Mouse (Mus musculus) right cerebral cortex, adult 18-20 months (tissue): Measurements from ENCODE around the gene Map3k1.

ENCODE experiments used
- DNase-seq: peaks from one replicate; pipeline ENCODE4 v3.0.0; 2022; ENCODE audit warnings: mixed read lengths

Gene Map3k1

DNA sequence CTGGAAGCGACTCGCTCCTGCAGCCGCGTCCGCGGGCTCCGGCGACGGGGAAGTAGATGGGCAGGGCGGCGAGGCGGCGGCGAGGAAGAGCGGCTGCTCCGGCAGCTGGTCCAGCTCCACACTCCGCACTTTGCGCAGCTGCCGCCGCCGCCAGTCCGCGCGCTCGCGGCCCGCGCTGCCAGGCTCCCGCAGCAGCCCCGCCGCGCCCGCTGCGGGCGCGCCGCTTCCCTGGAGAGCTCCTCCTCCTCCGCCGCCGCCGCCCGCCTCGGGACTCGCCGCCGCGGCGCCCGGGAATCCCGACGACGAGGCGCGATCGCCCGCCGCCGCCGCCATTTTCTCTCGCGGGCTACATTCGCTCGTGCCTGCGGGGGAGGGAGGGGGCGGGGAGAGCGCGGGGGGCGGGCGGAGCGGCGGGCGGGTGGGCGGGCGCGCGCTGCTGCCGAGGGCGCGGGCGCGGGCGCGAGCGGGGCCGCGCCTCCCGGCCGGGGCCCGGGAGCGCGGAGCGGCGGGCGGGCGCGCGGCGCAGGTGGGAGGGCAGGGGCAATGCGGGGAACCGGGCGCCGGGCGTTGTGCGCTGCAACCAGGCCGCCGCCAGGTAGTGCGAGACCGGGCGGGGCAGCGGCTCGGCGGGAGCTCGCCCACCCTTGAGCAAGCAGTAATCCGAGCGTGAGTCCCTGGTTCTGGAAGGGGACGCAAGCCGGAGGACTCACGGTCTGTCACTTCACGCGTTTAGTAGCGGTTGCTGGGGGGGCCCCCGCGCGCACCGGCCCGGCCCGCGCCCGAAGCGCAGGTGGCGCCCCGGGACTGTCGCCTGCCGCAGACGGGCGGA is at the start of gene Map3k1:
Gene Map3k1 (minus strand): TSS at position 357 of the 829 bp plus-strand sequence.
- DNase-seq, result peak; percentile 80

DNA sequence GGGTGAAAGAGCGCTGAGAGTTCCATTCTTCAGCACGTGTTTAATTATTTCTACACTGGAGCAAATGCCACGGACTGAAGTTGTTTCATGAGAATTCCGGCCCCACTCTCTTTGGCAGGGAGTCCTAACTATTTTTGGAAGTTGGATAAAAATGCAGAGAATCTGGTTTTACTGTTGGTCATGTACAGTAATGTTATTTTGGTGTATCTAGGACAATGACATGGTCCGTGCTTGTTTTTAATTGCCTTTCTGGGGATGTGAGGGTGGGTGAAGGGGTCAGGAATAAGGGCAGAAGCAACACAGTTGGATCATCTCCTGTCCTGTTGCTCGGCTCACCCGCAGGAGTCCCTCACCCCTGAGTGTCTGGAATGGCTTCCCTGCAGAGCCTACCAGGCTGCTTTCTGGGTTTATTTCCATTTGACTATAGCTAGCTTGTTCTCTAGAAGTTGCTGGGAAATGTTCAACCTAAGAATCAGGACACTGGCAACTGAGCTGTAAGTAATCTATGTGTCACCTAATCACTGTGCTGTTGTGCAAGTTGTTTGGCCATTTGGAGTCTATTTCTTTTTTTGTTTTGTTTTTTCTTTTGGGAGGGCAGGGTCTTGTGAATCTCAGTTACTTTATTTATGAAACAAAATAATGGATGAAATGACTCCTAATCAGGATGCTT is 48.1 kb upstream of the Map3k1 start:
- no peak for DNase-seq

DNA sequence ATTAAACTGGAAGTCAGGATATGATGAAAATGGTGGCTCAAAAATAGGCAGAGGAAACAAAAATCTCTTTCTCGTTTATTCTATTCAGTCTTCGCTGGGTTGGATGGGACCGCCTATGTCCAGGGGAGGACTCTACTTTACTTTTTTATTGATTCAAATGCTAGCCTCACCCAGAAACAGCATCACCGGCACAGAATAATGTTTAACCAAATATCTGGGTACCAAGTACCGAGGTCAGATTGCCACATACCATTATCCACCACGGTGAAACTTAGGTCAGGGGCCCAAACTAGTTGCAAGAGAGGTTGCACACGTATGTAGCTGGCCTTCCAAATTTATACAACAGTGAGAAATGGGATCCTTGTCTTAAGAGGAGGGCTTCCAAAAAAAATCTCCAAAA is 47.4 kb upstream of the Map3k1 start:
- no peak for DNase-seq

DNA sequence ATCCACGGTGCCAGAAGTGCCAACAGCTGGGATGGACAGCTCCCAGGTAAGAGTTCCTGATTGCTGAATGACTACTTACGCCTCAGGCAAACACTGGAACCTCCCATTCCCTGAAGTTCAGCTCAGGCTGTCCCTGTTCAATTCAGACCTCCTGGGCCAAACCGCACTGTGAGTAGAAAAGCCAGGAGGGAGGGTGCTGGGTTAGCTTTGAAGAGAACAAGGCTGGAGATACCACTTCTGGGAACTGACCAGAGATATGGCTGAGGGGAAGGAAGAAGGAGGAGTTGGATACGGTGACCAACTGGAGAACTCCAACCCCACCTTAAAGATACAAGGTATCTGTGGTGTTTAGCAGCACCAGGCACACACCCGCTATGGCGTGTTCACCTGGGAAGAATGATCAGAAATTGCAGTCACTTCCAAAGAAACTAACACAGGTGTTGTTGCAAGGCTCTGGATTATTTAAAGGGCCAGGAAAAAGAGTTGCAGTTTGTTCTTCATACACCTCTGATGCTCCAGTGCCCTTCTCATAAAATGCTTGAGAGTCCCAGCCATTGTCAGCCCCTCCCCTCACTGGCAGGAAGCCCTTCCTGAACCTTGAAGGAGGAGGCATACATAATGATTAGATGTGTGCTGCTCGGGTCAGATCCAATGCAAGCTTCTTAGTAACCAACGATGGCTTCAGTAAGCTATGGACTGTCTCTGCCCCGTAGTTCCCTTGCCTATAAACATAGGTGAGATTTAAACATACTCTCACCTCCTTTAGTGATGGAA is 43.8 kb upstream of the Map3k1 start:
- no peak for DNase-seq

DNA sequence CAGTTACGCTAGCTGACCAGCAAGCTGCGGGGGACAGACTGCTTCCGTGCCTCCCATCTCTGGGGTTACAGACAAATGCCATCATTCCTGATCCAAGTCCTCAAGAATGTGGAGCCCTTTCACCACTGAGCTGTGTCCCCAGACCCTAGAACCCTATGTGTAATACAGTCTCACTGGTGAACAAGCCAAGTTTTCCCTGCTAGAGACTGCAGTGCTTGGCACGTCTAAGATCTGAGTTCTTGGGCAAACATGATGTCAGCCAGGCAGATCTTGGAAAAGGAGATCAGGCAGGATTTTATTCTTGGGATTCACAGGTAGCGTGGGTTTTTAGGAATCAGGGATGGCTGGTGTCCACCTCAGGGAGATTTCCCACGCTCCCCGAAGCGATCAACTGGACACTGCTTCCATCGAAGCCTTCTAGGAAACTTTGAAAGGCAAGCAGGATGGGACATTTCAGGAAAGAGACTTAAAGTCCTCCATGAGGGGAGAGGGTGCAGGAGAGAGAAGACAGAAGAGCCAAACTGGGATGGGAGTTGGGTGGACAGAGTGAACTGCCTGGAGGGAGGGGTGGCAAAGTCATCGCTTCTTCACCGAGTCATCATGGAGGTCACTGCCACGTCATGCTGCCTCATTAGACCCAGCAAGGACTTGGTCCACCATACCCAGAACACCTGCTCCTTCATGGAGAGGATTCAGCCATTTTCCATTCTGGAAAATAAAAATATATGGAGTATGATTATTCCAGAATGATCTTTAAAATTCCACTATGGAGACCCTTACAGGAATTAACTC is 41.4 kb upstream of the Map3k1 start:
- DNase-seq, result no peak

DNA sequence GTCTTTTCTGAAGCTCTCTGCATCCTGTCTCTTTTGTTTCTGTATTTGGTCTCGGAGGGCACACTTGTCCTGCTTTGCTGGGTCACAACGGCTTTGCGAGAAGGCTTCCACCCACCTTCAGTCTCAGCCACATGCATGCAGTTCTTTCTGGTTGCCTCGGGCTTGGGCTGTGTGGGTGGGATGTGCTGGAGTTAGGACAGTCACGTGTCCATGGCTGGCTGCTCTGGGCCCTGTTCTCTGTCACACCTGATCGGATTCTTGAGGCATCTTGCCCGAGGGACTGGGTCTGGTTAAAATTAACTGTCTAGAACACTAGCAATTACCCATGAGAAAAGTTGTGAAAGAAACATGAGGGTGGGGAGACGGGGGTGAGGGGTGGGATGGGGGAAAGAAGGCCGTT is 36.7 kb upstream of the Map3k1 start:
- DNase-seq, result no peak

DNA sequence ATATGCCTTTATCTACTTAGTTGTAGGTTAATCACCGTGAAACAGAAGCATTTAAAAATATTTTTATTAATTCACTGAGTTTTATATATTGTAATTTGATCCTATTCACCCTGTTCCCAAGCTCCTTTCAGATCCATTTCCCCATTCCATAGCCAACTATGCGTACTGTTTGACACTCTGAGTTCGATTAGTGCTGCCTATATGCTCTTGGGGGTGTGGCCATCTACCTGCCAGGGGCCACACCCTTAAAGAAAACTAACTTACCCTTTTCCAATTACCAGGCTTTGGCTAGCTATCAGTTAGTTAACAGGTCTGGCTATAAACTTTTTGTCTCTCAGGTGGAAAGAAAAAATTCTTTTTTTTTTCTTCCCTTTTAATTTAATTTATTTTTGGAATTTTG is 35.5 kb upstream of the Map3k1 start:
- no peak for DNase-seq

DNA sequence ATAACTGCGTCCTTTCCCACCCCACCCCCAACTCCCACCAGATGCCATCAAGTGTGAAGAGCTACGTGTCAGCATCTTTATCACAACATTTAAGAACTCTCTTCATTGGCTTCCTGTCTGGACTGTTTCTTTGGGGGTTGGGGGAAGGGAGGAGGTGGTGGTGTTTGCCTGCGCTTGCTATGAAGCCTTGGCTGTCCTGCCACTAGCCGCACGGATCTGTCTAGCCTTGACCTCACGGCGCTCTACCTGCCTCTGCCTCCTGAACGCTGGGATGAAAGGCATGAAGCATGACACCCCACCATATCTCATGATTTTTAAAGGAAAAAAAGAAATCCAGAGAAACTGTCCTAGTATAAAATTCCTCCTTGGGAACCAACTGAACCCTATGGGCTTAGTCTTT is 27.0 kb upstream of the Map3k1 start:
- DNase-seq, result no peak

DNA sequence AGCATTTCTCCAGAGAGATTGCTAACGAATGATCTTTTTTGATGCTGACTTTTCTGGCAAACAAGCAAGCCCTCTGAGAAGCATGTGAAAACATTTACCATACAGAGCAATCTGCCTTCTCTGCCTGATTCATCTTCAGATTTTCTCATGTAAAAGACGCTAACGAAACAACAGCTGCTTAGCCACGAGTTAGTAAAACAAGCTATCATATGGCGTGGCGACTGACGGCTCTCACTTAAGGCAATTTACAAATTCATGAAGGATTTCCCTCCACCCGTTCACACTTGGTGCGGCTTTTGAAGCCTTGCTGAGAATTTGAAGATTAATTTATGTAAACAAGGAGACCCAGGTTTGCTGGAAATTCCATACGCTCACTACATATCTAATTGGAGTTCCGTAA is 25.8 kb upstream of the Map3k1 start:
- DNase-seq, result no peak

DNA sequence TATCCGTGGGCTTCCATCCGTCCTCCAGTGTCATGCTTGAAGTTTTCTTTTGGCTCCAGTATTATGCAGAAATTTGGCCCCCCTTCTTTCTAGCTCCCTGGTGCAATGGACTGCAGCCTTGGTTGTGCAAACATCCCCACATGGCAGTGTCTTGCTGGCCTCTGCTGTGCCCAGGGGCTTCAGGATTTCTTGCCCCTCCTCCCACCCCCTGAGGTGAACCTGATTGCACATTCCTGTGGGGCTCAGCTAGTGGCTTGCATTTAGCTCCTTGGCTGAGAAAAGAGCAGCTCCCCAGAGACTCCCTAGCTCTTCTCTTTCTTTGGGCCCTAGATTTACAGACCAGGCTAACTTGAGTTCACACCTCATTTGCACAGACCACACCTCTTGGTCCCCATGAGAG is 20.7 kb upstream of the Map3k1 start:
- no peak for DNase-seq

DNA sequence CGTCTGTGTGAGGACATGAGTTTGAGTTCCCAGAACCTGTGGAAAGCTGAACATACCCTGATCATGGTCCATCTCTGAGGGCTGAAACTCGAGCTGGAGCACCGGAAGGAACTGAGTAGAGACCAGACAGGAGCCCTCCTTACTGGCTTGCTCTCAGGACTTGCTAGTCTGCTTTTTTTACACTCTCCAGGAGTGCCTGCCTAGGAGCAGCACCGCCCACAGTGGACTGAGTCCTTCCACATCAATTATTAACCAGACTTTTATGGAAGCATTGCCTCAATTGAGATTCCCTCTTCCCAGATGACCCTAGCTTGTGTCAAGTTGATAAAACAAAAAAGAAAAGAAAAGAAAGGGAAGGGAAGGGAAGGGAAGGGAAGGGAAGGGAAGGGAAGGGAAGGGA is 18.7 kb upstream of the Map3k1 start:
- DNase-seq, result no peak

DNA sequence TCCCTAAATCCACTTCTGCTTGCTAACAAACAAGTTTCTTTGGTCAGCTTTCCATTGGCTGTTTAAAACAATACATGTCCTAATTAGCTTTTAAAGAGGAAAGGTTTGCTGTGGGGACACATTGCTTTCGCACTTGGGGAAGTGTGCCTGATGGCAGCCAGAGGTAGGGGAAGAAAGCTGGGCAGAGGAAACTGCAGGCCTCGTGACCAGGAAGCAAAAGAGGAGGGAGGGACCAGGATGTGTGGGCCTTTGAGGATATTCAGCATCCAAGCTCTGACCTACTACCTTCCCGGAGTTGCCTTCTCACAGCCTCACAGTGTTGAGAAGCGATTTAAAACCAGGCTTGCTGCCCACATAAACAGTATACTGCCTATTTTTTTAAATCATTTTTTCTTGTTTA is 15.4 kb upstream of the Map3k1 start:
- DNase-seq, result no peak

DNA sequence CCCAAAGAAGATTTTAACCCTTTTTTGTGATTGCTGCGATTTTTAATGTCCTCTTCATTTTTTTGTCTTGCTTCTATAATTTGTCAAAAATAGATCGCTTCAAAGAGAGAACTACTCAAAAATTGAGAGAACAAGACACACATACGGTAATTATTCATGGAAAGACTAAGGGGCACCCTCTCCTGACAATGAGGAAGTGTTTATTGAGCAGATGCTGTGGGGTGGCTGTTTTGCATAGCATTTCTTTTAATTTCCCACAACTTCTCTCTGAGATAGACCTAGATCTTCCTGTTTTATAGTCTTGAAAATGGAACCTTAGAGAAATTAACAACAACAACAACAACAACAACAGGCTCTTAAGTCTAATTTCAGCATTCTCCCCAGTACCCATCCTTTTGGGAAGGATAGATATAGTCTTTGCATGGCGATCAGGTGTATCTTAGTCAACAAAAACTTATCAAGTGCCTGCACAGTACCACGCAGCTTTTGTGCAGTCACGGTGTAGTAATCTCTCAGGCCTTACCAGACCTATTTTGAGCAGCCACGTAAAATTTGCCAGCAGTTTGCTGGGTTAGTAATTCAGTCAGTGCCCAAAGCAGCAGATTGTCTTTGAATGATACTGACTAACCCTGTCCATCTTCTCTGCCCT is 13.1 kb upstream of the Map3k1 start:
- DNase-seq, result no peak

DNA sequence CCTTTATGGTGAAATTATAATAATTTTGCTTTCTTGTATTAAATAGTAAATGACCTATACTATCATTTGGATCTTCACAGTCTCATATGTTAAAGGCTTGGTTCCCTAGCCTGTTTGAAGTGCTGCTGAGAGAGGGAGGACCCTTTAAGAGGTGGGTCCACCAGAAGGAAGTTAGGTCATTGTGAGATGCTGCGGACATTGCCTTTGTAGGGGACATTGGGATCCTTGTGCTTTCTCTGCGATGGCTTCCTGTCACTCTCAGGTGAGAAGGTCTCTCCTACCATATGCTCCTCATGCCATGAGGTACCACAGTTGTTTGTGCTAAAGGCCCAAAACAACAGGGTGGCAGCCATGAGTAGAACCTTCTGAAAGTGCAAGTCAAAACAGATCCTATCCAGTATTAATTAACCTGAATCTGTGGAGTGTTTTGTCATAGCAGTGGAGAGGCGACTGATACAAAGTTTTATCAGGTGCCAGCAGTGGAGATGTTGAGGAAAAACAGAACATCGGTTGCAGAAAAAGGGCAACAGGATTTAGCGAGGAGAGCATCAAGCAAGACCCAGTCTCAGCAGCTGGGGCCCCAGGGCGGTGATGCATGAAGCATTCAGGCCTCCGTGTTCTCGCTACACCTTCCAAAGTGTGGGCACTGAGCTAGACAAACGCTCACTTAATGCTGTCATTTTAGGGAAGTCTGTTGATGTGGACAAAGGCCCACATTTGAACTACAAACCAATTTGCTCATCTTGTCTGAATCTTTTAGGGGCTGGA is 11.0 kb upstream of the Map3k1 start:
- no peak for DNase-seq

DNA sequence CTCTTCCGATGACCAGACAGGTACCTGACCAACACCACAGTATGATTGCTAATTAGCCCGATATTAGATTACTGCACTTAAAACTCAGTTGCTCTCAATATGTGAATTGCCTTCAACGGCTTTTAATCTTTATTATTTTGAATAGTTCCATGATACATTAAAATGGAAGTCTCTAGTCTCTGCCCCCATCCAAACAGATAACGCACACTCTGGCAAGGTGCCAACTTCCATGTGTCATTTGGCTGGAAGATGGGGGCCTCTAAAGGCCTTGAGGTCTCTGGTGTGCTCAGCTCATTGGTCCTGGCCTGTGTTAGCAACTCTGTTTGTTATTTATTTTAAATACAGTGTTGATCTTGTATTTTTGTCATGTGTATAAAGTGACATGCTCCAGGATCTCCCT is 10.3 kb upstream of the Map3k1 start:
- no peak for DNase-seq

DNA sequence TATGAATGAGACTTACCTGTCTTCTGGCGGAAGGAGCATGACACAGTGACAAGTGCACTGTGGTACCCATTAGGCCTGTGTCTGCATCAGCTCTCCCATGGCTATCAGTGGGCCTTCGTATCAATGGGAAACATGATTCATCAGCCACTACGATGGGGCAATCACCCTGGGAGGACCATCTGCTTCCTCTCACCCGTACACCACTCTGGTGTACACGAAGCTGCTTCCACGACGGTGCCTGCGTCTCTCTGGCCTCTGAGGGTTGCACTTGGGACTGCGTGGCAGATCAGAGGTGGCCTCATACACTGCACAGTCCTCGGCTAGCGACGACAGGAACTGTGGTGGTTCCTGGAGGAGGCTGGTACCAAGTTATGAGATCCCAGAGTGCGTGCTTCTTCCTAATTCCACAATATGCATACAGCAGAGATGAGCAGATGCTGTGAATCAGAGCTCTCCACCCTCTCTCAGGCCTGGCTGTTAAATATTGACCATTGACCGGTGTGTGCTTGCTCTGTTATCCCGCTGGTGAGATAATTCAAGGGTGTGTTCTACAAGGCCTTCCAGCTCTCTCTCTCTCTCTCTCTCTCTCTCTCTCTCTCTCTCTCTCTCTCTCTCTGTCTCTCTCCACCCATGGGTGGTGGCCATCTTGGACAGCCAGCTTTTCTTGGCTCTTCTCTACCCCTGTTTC is 9.6 kb upstream of the Map3k1 start:
- DNase-seq, result no peak

DNA sequence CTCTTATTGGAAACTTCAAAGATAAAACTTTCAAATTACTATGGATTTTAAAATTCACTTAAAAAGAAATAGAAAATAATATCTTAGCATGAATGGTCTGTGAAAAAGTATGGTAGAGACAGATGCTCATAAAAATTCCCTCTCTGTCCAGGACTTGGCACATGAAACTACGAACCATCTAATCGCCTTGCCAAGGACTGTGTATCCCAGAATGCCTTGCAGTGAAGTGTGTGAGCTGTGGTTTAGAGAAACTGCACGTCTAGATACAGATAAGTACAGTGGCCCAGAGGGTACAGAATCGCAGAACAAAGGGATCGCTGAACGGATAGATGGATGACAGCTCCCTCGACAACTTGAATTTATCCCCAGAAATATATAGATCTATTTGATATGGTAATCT is 9.0 kb upstream of the Map3k1 start:
- no peak for DNase-seq

DNA sequence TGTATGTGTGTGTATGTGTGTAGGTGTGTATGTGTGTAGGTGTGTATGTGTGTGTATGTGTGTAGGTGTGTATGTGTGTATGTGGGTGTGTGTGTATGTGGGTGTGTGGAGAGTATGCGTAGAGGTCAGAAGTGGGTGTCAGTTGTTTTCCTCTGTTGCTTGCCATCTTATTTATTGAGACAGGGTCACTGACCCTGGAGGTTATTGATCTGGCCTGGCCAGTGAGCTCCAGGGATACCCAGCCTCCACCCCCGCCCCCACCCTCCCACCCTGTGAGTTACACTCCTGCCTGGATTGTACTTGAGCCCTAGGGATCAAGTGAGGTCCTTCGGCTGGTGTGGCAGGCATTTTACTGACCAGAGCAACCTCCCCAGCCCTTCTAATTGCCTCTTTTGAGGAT is 7.6 kb upstream of the Map3k1 start:
- DNase-seq, result no peak

DNA sequence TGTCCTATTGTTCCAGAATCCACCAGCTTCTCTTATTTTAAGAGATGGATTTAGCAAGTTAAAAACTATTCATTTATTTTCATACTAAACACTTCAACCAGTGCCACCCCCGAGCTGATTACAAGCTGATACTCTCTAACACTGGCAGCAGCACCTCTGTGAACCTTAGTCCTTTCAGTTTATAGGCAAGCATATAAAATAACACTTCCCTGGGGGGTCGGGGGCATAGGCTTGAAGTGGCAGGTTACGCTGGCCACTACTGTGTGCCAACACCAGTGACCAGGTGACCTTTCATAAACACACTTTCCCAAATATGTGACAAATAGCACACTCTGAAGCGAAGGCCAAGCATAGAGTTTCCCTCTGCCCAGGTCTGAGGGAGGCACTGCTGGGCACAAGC is 6.7 kb upstream of the Map3k1 start:
- DNase-seq, result no peak

DNA sequence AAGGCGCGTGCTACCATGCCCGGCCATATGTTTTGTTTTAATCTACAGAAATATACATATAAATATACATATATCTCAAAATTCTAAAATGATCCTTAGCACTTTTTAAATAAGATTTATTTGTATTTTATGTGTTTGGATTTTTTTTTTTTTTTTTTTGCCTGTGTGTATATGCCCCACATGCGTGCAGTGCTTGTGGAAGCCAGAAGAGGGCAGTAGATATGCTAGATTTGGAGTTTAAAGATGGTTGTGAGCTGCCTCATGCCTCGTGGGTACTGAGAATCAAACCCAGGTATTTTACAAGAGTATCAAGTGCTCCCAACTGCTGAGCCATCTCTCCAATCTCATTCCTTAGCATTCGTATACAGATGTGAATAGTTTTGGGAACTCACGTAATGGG is 6.2 kb upstream of the Map3k1 start:
- DNase-seq, result no peak

DNA sequence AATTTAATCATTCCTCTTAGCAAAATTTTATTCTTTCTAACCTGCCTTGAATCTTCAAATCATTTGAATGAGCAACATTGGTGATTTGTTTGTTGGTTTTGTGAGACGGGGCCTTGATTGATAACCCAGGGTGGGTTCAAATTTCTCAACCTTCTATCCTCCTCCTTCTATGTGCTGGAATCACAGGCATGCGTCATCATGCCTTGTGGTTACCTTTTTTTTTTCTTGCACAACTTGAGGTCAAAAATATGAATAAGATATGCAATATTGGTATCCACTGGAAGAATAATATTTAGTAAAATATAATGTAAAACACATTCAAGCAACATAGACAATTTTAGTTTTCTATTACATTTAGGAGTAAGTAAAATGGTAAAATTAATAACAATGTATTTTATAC is 3.9 kb upstream of the Map3k1 start:
- DNase-seq, result no peak
